Mouse (Mus musculus) forebrain, embryonic 10.5 days (tissue): ENCODE results near the gene Cops4. TPM values are rescaled to one million over a fixed set of nuclear protein-coding genes. Genes with fewer than 3 reads are reported as not detected.

Experiments used
- DNase-seq: peaks from one replicate; pipeline ENCODE4 v3.0.0-alpha.2; 2017; ENCODE audit warnings: low spot score; ENCODE audit errors: extremely low spot score
- H3K27ac ChIP-seq: fragments of 300-500 bp; sonication (generic); 2 replicates; pipeline ENCODE4 v1.5.1; 2016; ENCODE audit warnings: mild to moderate bottlenecking
- H3K27me3 ChIP-seq: fragments of 300-500 bp; sonication (generic); 2 replicates; pipeline ENCODE4 v1.6.1; 2016; ENCODE audit warnings: mild to moderate bottlenecking; ENCODE audit not compliant: poor library complexity, severe bottlenecking
- H3K36me3 ChIP-seq: fragments of 300-500 bp; sonication (generic); replicated peaks from 2 replicates; pipeline ENCODE4 v1.6.1; 2016; ENCODE audit warnings: mild to moderate bottlenecking, moderate library complexity
- H3K4me1 ChIP-seq: fragments of 300-500 bp; sonication (generic); 2 replicates; pipeline ENCODE4 v1.6.1; 2016
- H3K4me3 ChIP-seq: fragments of 300-500 bp; sonication (generic); 2 replicates; pipeline ENCODE4 v1.5.1; 2016; ENCODE audit warnings: mild to moderate bottlenecking, moderate library complexity
- H3K9me3 ChIP-seq: fragments of 300-500 bp; sonication (generic); 2 replicates; pipeline ENCODE4 v1.6.1; 2016; ENCODE audit warnings: mild to moderate bottlenecking, moderate library complexity
- WGBS: fragments of 180-500 bp; shearing (Covaris S2); methylation state at CpG from one replicate; pipeline ENCODE4 v1.1.7; 2016; 5-methylcytosine and 5-hydroxymethylcytosine counted together
- polyA plus RNA-seq: library from polyadenylated mRNA; unstranded; fragments of >200 nt; fragmentation: Nextera tagmentation; extraction: Ambion mirVana; gene quantifications from 2 replicates; pipeline ENCODE4 v1.2.1, GENCODE M21; 2016

The Cops4 gene
- polyA plus RNA-seq, 1 experiment from 2014 or later: 245 TPM

- no peak for DNase-seq
- Histone ChIP-seq H3K4me1 (no peaks in the 10 kb centered on the region; the same call in 1 of the 2 replicates), H3K27me3 (no peaks in the 10 kb centered on the region), H3K36me3 (peaks cover 60% of the 10 kb centered on the region), H3K27ac (no peak overlapping the region), H3K9me3 (no peaks in the 10 kb centered on the region), H3K4me3 (no peak overlapping the region)
- 96% methylated on average over 4 of the region's 4 CpGs for WGBS
Observed at GRCm38 (mm10) chr5:100549311-100549710, 31.2 kb downstream of the Cops4 start.

DNA sequence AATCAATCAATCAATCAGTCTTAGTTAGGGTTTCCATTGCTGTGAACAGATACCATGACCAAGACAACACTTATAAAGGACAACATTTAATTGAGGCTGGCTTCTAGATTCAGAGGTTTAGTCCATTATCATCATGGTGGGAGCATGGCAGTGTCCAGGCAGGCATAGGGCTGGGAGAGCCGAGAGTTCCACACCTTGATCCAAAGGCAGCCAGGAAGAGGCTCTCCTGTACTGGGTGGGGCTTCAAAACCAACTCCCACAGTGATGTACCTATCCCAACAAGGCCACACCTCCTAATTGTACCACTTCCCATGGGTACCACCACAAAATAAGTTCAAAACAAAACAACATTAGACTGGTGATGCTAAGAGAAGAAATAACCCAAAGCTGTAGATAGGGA lies 32.0 kb downstream of the Cops4 start:
- WGBS: 88% methylated on average over 1 of the region's 1 CpGs
- Histone ChIP-seq H3K9me3 (no peaks in the 10 kb centered on the region), H3K27me3 (no peaks in the 10 kb centered on the region), H3K4me1 (no peaks in the 10 kb centered on the region; the same call in 1 of the 2 replicates), H3K4me3 (no peak overlapping the region), H3K27ac (no peak overlapping the region), H3K36me3 (peaks cover 51% of the 10 kb centered on the region)
- DNase-seq: no peak

GRCm38 (mm10) chr5:100551952-100552351 lies 33.8 kb downstream of the Cops4 start:
- WGBS: 77% methylated on average over 2 of the region's 2 CpGs
- DNase-seq: no peak
- Histone ChIP-seq H3K4me3 (no peak overlapping the region), H3K27ac (no peak overlapping the region), H3K36me3 (peaks cover 33% of the 10 kb centered on the region), H3K27me3 (no peaks in the 10 kb centered on the region), H3K4me1 (no peaks in the 10 kb centered on the region; the same call in 1 of the 2 replicates), H3K9me3 (no peaks in the 10 kb centered on the region)

DNA sequence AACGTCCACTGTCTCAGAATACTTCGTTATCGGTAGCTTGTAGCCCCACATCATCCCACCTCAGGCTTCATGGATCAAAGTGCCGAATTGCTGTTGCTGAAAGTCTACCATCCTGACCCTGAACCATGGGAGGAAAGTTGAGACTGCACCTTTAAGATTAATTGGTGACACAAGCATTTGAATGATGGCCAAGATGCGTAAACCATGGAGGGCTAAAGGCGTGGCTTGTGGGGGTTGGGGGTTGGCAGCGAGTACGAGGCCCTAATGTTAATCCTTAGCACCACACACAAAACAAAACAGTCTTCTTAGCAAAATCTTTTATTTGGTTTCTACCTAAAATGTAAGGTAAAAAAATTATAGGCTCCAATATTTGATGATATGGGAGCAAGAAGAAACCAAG lies 35.3 kb downstream of the Cops4 start:
- no peak overlapping the region for H3K27ac ChIP-seq
- no peaks in the 10 kb centered on the region for H3K9me3 ChIP-seq
- H3K4me3 ChIP-seq: no peak overlapping the region
- peaks cover 19% of the 10 kb centered on the region for H3K36me3 ChIP-seq
- 71% methylated on average over 8 of the region's 8 CpGs for WGBS
- H3K4me1 ChIP-seq: no peaks in the 10 kb centered on the region; the same call in 1 of the 2 replicates
- no peaks in the 10 kb centered on the region for H3K27me3 ChIP-seq
- DNase-seq: no peak

DNA sequence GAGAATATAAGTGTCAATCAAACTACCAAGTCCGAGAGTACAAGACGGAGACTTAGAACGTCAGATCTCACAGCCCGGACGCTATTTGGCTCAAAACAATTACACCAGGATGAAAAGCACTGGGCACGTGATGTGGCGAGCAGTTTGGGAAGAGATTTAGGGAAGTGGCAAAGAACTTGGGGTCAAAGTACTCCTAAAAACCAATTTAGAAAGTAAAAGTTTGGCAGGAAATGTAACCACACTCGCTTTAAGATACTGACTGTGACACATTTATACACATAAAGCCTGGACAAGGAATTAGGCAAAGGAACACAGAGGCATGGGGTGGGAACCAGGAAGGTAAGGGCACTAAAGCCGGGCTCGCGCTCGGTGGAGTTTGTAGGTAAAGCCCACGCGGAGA lies 38.9 kb downstream of the Cops4 start:
- H3K4me1 ChIP-seq: no peaks in the 10 kb centered on the region; the same call in 1 of the 2 replicates
- no peaks in the 10 kb centered on the region for H3K36me3 ChIP-seq
- 92% methylated on average over 14 of the region's 14 CpGs for WGBS
- H3K9me3 ChIP-seq: no peaks in the 10 kb centered on the region
- H3K27me3 ChIP-seq: no peaks in the 10 kb centered on the region
- H3K4me3 ChIP-seq: no peak overlapping the region
- H3K27ac ChIP-seq: no peak overlapping the region
- DNase-seq: no peak

DNA sequence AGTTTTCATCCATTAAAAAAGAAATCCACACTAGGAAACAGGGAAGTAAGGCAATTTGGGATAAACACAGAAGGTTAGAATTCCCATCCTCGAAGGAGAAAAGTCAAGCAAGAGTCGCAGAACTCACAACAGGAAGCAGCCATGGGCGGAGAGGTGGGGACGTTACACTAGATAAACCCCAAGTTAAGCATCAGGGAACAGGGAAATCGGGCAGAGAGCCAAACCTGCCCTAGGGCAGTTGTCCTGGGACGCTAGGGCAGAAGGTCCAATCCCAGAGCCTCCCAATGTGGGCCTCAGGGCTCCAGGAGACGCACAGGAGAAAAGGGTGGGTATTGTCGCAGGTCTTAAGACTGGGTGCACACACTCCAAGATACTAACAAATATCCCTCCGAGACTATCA lies 39.4 kb downstream of the Cops4 start:
- Histone ChIP-seq H3K36me3 (no peaks in the 10 kb centered on the region), H3K27ac (no peak overlapping the region), H3K27me3 (no peaks in the 10 kb centered on the region), H3K4me1 (no peaks in the 10 kb centered on the region; the same call in 1 of the 2 replicates), H3K9me3 (no peaks in the 10 kb centered on the region), H3K4me3 (no peak overlapping the region)
- DNase-seq: no peak
- 79% methylated on average over 9 of the region's 9 CpGs for WGBS

GRCm38 (mm10) chr5:100558783-100559182 lies 40.7 kb downstream of the Cops4 start:
- no peak for DNase-seq
- WGBS: 90% methylated on average over 3 of the region's 3 CpGs
- H3K27me3 ChIP-seq: no peaks in the 10 kb centered on the region
- H3K27ac ChIP-seq: no peak overlapping the region
- H3K4me3 ChIP-seq: no peak overlapping the region
- H3K36me3 ChIP-seq: no peaks in the 10 kb centered on the region
- H3K9me3 ChIP-seq: no peaks in the 10 kb centered on the region
- H3K4me1 ChIP-seq: no peaks in the 10 kb centered on the region

DNA sequence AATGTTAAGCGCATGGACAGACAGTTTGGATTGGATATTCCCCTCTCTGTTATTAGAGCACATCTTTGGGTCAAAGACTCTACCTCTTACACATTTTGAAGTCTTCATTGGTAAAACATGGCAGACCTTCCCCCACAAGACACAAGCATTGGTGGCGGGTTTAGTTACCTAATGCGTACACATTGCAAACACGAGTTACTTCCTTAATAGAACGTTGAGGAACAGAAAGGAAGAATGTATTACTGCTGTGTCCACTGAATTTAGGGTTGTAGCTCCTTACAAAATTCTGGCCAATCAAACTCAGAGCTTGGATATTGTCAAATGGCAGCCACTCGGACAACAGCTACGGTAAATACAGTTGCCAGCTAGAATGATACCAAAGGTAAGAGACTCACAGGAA lies 41.2 kb downstream of the Cops4 start:
- Histone ChIP-seq H3K9me3 (no peaks in the 10 kb centered on the region), H3K4me1 (no peaks in the 10 kb centered on the region), H3K27me3 (no peaks in the 10 kb centered on the region), H3K36me3 (no peaks in the 10 kb centered on the region), H3K4me3 (no peak overlapping the region), H3K27ac (no peak overlapping the region)
- WGBS: 97% methylated on average over 7 of the region's 7 CpGs
- no peak for DNase-seq

DNA sequence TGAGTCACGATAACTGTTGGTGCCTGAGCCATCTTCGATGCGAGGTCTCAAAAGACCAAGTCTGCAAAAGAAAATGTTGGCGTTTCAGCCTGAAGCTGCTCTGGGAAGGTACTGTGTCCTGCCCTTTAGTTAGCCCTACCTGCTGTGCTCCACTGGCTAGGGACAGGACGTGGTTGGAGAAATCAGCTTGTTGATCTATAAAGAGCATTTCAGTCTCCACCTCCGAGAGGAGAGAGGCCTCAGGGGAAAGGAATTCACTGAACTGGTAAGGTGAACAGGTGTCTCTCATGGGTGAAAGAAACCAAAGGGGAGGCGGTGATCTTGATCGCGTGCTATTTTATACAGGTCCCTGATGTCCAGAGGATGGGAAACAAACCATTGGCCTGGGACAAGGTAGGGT lies 44.6 kb downstream of the Cops4 start:
- WGBS: 84% methylated on average over 9 of the region's 9 CpGs
- Histone ChIP-seq H3K4me3 (no peak overlapping the region), H3K27ac (no peak overlapping the region), H3K36me3 (no peaks in the 10 kb centered on the region), H3K4me1 (no peaks in the 10 kb centered on the region), H3K9me3 (no peaks in the 10 kb centered on the region), H3K27me3 (no peaks in the 10 kb centered on the region)
- no peak for DNase-seq

DNA sequence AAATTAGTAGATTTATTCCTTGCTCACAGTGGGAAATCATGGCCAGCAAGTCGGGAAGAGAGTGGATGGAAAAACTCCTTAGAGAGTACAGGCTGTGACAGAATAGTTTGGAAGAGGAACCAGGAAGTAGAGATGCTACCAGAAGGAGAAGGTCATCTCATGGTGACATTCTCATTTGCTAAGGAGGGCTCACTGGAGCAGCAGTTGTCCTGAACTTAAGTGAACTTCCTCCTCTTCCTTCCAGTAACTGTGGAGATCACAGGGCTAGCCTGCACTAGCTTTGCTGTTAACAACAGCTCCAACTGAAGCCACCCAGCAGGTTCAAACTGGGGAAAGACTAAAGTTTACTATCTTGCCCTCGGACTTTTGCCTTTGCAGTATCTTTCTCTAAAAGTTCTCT lies 48.7 kb downstream of the Cops4 start:
- Histone ChIP-seq H3K4me1 (peaks cover 8% of the 10 kb centered on the region), H3K27ac (no peak overlapping the region), H3K27me3 (no peaks in the 10 kb centered on the region), H3K36me3 (no peaks in the 10 kb centered on the region), H3K9me3 (no peaks in the 10 kb centered on the region), H3K4me3 (no peak overlapping the region)
- no peak for DNase-seq
- 86% methylated on average over 2 of the region's 2 CpGs for WGBS

DNA sequence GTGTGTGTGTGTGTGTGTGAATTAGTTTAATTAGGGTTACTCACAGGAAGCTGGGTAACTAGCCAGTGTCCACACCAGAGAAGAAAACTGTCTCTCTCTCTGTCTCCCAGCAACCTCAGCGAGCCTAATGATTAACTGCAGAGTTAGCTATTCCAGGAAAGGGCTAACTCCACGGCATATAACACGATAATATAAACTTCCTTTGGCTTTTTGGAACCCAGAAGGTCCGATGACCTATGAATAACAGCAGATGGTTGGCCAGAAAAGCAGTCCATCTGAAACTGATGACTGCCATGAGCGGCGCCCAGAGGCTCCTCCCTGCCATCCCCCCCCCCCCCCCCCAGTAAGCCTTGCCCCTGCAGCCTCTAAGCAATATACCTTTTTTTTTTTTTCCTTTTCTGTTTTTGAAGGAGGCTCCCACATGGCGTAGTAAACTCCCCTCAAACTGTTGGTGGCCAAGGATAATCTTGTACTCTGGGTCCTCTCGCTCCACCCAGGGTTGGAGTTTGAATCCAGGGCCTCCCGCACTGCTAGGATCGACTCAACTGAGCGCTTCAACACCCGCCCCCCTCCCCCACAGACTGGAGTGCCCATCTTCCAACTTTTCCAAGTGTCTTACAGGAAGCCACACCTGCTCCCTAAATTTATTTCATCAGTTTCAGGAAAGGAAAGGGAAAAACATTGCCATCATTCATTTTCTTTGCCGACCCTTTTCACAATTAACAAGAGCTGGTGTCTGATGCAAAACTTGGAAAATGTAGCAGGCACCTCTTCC lies 49.3 kb downstream of the Cops4 start:
- H3K4me3 ChIP-seq: no peak overlapping the region
- DNase-seq: no peak
- H3K4me1 ChIP-seq: peaks cover 8% of the 10 kb centered on the region
- H3K27ac ChIP-seq: no peak overlapping the region
- no peaks in the 10 kb centered on the region for H3K27me3 ChIP-seq
- H3K9me3 ChIP-seq: no peaks in the 10 kb centered on the region
- 82% methylated on average over 13 of the region's 13 CpGs for WGBS
- H3K36me3 ChIP-seq: no peaks in the 10 kb centered on the region

DNA sequence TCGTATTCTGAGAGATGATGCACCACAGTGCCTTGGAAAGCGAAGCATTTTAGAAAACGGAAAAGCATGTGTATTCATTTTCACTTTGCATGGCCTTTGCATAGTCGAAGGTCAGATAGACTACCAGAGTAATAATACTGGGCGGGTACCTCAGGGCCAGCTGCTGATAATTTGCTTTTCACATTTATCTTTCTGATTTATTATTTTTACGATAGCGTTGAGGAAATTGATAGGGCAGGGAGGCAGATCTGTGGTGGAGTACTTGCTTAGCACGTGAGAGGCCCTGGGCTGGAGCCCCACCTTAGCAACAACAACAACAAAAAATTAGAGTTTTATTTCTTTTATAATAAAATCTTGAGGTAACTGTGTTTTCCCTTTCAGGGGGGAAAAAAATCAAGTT lies 50.1 kb downstream of the Cops4 start:
- Histone ChIP-seq H3K27me3 (no peaks in the 10 kb centered on the region), H3K27ac (no peak overlapping the region), H3K4me3 (no peak overlapping the region), H3K4me1 (peaks cover 8% of the 10 kb centered on the region), H3K9me3 (no peaks in the 10 kb centered on the region), H3K36me3 (no peaks in the 10 kb centered on the region)
- 93% methylated on average over 8 of the region's 8 CpGs for WGBS
- DNase-seq: no peak

DNA sequence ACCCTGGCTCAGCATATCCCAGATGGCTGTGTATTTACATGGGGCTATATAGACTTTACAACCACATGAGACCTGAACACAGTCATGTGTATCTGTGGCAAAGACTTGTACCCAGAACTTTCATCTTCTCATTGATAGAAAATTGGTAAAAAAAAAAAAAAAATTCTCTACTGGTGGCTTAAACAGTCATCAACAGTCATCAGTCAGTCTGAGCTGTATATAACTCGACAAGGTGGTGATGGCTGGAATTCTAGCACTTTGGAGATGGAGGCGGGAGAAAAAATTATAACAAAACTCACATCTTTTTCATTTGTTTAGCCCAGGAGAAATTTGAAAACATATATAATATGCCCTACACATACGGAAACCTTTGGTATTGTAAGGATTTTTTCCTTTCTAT lies 50.7 kb downstream of the Cops4 start:
- WGBS: 92% methylated on average over 3 of the region's 3 CpGs
- H3K27ac ChIP-seq: no peak overlapping the region
- no peaks in the 10 kb centered on the region for H3K27me3 ChIP-seq
- H3K36me3 ChIP-seq: no peaks in the 10 kb centered on the region
- H3K4me3 ChIP-seq: no peak overlapping the region
- H3K4me1 ChIP-seq: peaks cover 8% of the 10 kb centered on the region
- H3K9me3 ChIP-seq: no peaks in the 10 kb centered on the region
- DNase-seq: no peak
